Mouse (Mus musculus) liver, embryonic 14.5 days (tissue): Measurements from ENCODE around the gene Primpol. TPM values are rescaled to one million over a fixed set of nuclear protein-coding genes. Genes with fewer than 3 reads are reported as not detected.

Experiments
- ATAC-seq: fragments of 200-750 bp; cut with Nextera tagmentation; 2 replicates; pipeline ENCODE4 v1.8.0; 2017; ENCODE audit warnings: moderate number of reproducible peaks, mild to moderate bottlenecking, moderate library complexity; ENCODE audit not compliant: insufficient read depth
- DNase-seq, 3 experiments: peaks; one replicate each; pipeline ENCODE4 v3.0.0-alpha.2; 2012 to 2013; ENCODE audit warnings: low read depth in 3 of 3, low spot score in 3 of 3
- H3K27ac ChIP-seq: fragments of 300-500 bp; sonication (generic); 2 replicates; pipeline ENCODE4 v1.5.1; 2014; ENCODE audit warnings: moderate library complexity, mild to moderate bottlenecking, control low read depth, inconsistent platforms
- H3K27me3 ChIP-seq: fragments of 300-500 bp; sonication (generic); 2 replicates; pipeline ENCODE4 v1.6.1; 2014; ENCODE audit warnings: mild to moderate bottlenecking, low read length, moderate library complexity; ENCODE audit not compliant: control insufficient read depth, insufficient read depth
- H3K36me3 ChIP-seq: fragments of 300-500 bp; sonication (generic); replicated peaks from 2 replicates; pipeline ENCODE4 v1.6.1; 2014; ENCODE audit warnings: low read depth; ENCODE audit not compliant: control insufficient read depth, insufficient read depth
- H3K4me1 ChIP-seq, 2 experiments: fragments of 200-500 bp in 1 of 2; fragments of 300-500 bp in 1 of 2; sonication (generic) in 1 of 2; replicated peaks; 2 replicates each; pipeline ENCODE4 v1.6.1; 2012 to 2014; ENCODE audit warnings: antibody characterized with exemption in 1 of 2, inconsistent platforms in 1 of 2, low read length in 1 of 2; ENCODE audit not compliant: control insufficient read depth in 2 of 2, insufficient read depth in 2 of 2
- H3K4me2 ChIP-seq: fragments of 300-500 bp; sonication (generic); 2 replicates; pipeline ENCODE4 v1.6.1; 2014; ENCODE audit warnings: low read depth, mild to moderate bottlenecking, control low read depth, moderate library complexity
- H3K4me3 ChIP-seq, 2 experiments: fragments of 200-500 bp in 1 of 2; fragments of 300-500 bp in 1 of 2; sonication (generic) in 1 of 2; 2 replicates each; pipeline ENCODE4 v1.5.1; 2012 to 2014; ENCODE audit warnings: low read depth in 2 of 2, low read length in 2 of 2, mild to moderate bottlenecking in 2 of 2, control low read depth in 1 of 2, inconsistent platforms in 1 of 2, moderate library complexity in 1 of 2; ENCODE audit not compliant: insufficient read depth in 1 of 2
- H3K9ac ChIP-seq: fragments of 300-500 bp; sonication (generic); replicated peaks from 2 replicates; pipeline ENCODE4 v1.6.1; 2014; ENCODE audit warnings: mild to moderate bottlenecking, control low read depth, moderate library complexity
- H3K9me3 ChIP-seq: fragments of 300-500 bp; sonication (generic); 2 replicates; pipeline ENCODE4 v1.6.1; 2016; ENCODE audit warnings: low read length, mixed read lengths; ENCODE audit not compliant: control insufficient read depth
- CTCF ChIP-seq: IDR thresholded peaks from 2 replicates; pipeline ENCODE4 v1.5.1; 2016; ENCODE audit warnings: antibody characterized with exemption, low read depth, control low read depth
- EP300 ChIP-seq: IDR thresholded peaks from 2 replicates; pipeline ENCODE4 v1.6.1; 2016; ENCODE audit warnings: antibody characterized with exemption, low read depth
- WGBS: fragments of 180-500 bp; shearing (Covaris S2); extraction: QIAGEN DNeasy Blood & Tissue Kit; methylation state at CpG from one replicate; pipeline ENCODE4 v1.1.7; 2014; ENCODE audit not compliant: insufficient replicate concordance; 5-methylcytosine and 5-hydroxymethylcytosine counted together
- polyA plus RNA-seq, 2 experiments: library from polyadenylated mRNA; depleted of rRNA in 1 of 2; stranded (reverse) in 1 of 2; unstranded in 1 of 2; fragments of >200 nt; fragmentation: Nextera tagmentation in 1 of 2; extraction: Ambion mirVana in 1 of 2; gene quantifications; 2 replicates each; pipeline versions ENCODE4 v1.2.1 to v1.2.3; 2012 to 2014

Primpol gene
- polyA plus RNA-seq, 2 experiments: 4.0 to 9.0 TPM

DNA sequence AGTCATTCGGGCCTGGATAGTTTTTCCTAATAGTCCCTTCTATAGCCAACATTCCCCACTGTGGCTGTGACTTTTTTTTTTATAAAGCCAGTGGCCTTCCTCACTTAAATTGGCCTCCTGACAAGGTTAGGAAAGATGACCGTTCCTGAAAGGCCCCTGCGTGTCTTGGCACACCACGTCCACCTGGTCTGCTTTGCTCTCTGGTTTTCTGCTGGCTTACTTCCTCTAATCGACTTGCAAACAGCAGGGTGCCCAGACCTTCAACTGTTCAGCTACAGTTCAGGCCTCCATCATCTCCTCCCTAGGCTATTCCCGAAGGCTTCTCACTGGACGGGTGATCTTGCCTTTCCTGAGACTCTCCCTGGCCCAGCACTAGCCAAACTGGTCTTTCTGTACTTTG, 10.9 kb upstream of the Primpol start:
- H3K9ac ChIP-seq: no peak overlapping the region
- no peak for TF ChIP-seq EP300
- TF ChIP-seq CTCF: no peak
- H3K36me3 ChIP-seq: peaks cover 3% of the 10 kb centered on the region
- H3K27me3 ChIP-seq: no peaks in the 10 kb centered on the region
- H3K27ac ChIP-seq: no peak overlapping the region
- no peak overlapping the region for H3K4me2 ChIP-seq
- 53% methylated on average over 7 of the region's 7 CpGs for WGBS
- H3K9me3 ChIP-seq: no peaks in the 10 kb centered on the region
- H3K4me3 ChIP-seq: no peak overlapping the region
- peaks cover 0 to 16% of the 10 kb centered on the region in 2 experiments; a peak in 2 of 4 replicates for H3K4me1 ChIP-seq
- DNase-seq (no peak), ATAC-seq (no peak)

DNA sequence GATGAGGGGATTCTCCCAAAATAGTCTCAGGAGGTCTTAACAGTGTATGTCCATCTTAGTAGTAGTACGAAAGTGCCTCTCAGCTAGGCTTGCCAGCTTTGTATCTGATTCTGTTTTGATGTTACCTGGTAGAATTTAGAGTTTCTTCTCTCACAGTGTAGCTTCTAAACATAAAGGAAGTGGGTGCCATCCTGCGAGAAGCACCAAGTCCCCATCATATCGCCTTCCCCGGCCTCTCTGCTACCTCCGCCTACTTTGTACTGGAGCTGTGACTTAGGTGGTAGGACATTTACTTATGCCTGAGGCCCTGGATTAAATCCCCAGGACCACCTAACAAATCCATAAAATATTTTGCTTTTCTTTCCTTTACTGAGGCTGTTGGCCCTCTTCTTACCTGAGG, 9.6 kb upstream of the Primpol start:
- DNase-seq: no peak
- Histone ChIP-seq H3K36me3 (no peaks in the 10 kb centered on the region; the same call in 1 of the 2 replicates), H3K27ac (no peak overlapping the region), H3K27me3 (no peaks in the 10 kb centered on the region), H3K9me3 (no peaks in the 10 kb centered on the region), H3K9ac (no peak overlapping the region), H3K4me1 (peaks cover 0 to 16% of the 10 kb centered on the region in 2 experiments; a peak in 2 of 4 replicates), H3K4me3 (no peak overlapping the region), H3K4me2 (no peak overlapping the region)
- 76% methylated on average over 5 of the region's 5 CpGs for WGBS
- ATAC-seq: no peak
- TF ChIP-seq EP300 (no peak), CTCF (no peak)

DNA sequence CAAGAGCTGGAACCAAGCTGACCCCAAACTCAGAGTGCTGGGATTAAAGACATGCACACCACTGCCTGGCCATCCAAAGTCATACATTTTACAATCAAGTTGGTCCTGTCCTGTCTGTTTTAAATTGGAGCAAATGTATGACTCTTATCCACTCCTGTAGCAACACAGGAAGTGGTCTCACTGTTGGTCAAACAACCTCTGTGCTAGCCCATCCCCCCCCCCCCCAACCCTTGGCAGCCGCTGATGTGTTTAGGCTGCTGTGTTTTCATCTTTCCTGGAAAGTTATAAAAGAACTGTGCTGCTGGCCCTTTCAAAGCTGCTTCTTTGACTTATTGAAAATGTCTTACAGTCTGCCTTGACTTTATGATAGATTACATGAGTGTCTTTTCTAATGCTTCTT, 8.2 kb upstream of the Primpol start:
- ATAC-seq: no peak
- peaks cover 0 to 16% of the 10 kb centered on the region in 2 experiments; a peak in 2 of 4 replicates for H3K4me1 ChIP-seq
- H3K4me3 ChIP-seq: no peak overlapping the region
- DNase-seq: no peak
- no peak overlapping the region for H3K4me2 ChIP-seq
- TF ChIP-seq EP300 (no peak), CTCF (no peak)
- no peak overlapping the region for H3K27ac ChIP-seq
- 5% methylated on average over 1 of the region's 1 CpGs for whole genome bisulfite sequencing
- H3K27me3 ChIP-seq: no peaks in the 10 kb centered on the region
- no peaks in the 10 kb centered on the region for H3K9me3 ChIP-seq
- no peaks in the 10 kb centered on the region for H3K36me3 ChIP-seq
- H3K9ac ChIP-seq: no peak overlapping the region

DNA sequence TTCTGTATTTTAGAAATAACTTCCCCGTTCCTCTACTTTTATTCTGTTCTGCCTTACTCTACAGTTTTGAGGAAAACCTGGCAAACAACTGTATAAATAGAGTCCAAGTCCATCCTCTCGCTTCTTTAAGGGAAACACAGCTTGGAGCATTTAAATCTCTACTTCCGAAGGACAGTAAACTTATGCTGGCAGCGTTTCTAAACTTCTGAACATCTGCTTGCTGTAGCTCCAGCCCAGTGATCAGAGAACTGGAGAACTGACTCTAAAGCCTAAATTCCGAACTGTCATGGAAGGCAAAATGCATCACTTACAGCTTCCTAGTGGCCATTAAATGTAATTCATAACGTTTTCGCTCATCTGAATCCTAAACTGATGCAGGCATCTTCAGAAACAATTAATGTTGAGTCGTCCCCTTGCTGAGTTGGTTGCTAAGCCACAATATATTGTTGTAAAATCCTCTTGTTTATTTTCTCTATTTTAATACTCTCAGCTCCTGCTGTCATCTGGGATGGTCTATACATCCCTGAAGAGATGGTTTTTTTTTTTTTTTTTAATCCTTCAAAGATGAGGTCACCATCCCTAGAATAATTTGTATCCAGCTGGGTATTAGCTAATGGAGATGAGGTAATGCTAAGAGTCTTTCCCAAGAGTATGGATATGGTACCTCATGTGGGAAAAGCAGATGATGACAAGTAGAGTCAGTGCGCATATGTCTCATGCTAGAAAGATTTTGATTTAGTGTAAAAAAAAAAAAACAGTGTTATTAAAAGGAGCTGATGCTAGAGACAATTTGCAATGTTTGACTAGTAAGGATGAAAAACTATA, 5.6 kb upstream of the Primpol start:
- ATAC-seq (no peak), DNase-seq (no peak)
- H3K27me3 ChIP-seq: no peaks in the 10 kb centered on the region
- no peak overlapping the region for H3K9ac ChIP-seq
- H3K4me1 ChIP-seq: peaks cover 12 to 19% of the 10 kb centered on the region in 2 experiments
- no peaks in the 10 kb centered on the region for H3K36me3 ChIP-seq
- no peaks in the 10 kb centered on the region for H3K9me3 ChIP-seq
- TF ChIP-seq CTCF (no peak), EP300 (no peak)
- WGBS: 78% methylated on average over 9 of the region's 9 CpGs
- H3K27ac ChIP-seq: no peak overlapping the region
- H3K4me2 ChIP-seq: no peak overlapping the region
- H3K4me3 ChIP-seq: no peak overlapping the region

DNA sequence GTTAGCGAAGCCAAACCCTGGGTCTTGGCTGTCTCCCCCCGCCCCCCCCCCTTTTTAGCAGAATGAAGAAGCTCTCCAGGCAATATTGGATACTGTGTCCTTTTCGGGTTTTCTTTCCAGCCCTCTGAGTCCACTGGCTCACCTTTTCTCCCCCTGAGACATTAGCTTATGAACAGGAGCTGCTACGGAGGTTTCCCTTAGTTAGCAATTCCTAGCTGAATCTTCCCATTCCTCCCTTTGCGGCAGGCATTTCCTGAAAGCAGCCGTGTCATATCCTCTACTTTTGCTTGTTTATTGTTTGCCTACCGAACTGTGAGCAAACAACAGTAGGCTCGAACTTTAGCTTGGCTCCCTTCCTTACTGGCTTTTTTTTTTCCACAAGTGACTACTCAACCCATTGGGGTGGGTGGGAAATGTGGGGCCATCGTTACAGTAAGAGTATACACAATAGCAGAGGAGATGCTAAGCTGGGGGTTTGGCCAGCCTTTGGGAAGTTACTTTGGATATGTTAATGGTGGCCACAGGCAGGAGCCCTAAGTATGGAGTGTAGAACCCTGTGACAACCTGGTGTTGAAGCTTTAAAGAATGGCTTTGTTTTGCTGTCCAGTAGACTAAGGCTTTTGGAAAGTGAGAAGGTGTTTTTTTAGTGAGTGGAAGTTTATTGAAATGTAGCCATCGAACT, 1.8 kb upstream of the Primpol start:
- Histone ChIP-seq H3K36me3 (no peaks in the 10 kb centered on the region), H3K4me2 (peak overlapping the region; percentile 93), H3K4me1 (peaks cover 18 to 20% of the 10 kb centered on the region in 2 experiments), H3K4me3 (peak overlapping the region; percentile 62 to 69), H3K27ac (no peak overlapping the region; the same call in 1 of the 2 replicates), H3K27me3 (no peaks in the 10 kb centered on the region), H3K9ac (peak overlapping the region; percentile 62), H3K9me3 (no peaks in the 10 kb centered on the region)
- WGBS: 7% methylated on average over 9 of the region's 10 CpGs
- TF ChIP-seq EP300 (no peak), CTCF (no peak)
- ATAC-seq: no peak
- no peak for DNase-seq
